In genomic region chr10:71778903-71779302, GRCm38 (mm10) we compare ENCODE assay signal across 24 mouse cellular contexts.
"Had no signal": no experiment of that assay in that cellular context is flagged by ENCODE, and none has a peak within 500 bp of the region (broad histone marks: within the 10 kb centered on the region; RNA-seq: fewer than 3 reads in every experiment).

No protein-coding gene starts in this region.

- H3K9ac ChIP-seq: embryonic facial prominence, embryonic 12.5 days; embryonic facial prominence, embryonic 13.5 days; embryonic facial prominence, embryonic 15.5 days; forebrain, embryonic 12.5 days; forebrain, embryonic 13.5 days; forebrain, embryonic 15.5 days; forebrain, postnatal 0 days had no signal

- H3K27ac ChIP-seq: embryonic facial prominence, embryonic 10.5 days; embryonic facial prominence, embryonic 12.5 days; embryonic facial prominence, embryonic 13.5 days; embryonic facial prominence, embryonic 15.5 days; forebrain, embryonic 10.5 days; forebrain, embryonic 12.5 days; forebrain, embryonic 13.5 days; forebrain, embryonic 15.5 days; gastrocnemius, adult 2 months; heart, adult 2 months; heart, embryonic 10.5 days had no signal

- H3K4me3 ChIP-seq: embryonic facial prominence, embryonic 10.5 days; embryonic facial prominence, embryonic 12.5 days; embryonic facial prominence, embryonic 13.5 days; embryonic facial prominence, embryonic 15.5 days; erythroblast, embryonic 14.5 days; forebrain, embryonic 10.5 days; forebrain, embryonic 12.5 days; forebrain, embryonic 13.5 days; forebrain, embryonic 15.5 days; gastrocnemius, adult 2 months; heart, adult 2 months; heart, embryonic 10.5 days had no signal

- DNase-seq: cerebellum, adult 9-11 months; cerebellum, postnatal 10 days; cerebellum, postnatal 14 days; cerebellum, postnatal 25 days; cerebellum, postnatal 36 days; embryo, embryonic 11 days; forebrain, postnatal 0 days; gastrocnemius, adult 2 months; gastrocnemius, postnatal 10 days; gastrocnemius, postnatal 14 days; gastrocnemius, postnatal 25 days; gastrocnemius, postnatal 36 days; heart, adult 18-20 months; heart, adult 2 months had no signal

- H3K4me1 ChIP-seq: embryonic facial prominence, embryonic 10.5 days; embryonic facial prominence, embryonic 12.5 days; embryonic facial prominence, embryonic 13.5 days; embryonic facial prominence, embryonic 15.5 days; forebrain, embryonic 10.5 days; forebrain, embryonic 12.5 days; forebrain, embryonic 13.5 days; forebrain, embryonic 15.5 days; heart, embryonic 10.5 days had no signal

- H3K36me3 ChIP-seq: embryonic facial prominence, embryonic 10.5 days; embryonic facial prominence, embryonic 12.5 days; embryonic facial prominence, embryonic 13.5 days; embryonic facial prominence, embryonic 15.5 days; forebrain, embryonic 10.5 days; forebrain, embryonic 12.5 days; forebrain, embryonic 15.5 days; heart, embryonic 10.5 days had no signal

- H3K9me3 ChIP-seq: embryonic facial prominence, embryonic 10.5 days; embryonic facial prominence, embryonic 12.5 days; embryonic facial prominence, embryonic 13.5 days; embryonic facial prominence, embryonic 15.5 days; forebrain, embryonic 10.5 days; forebrain, embryonic 12.5 days; forebrain, embryonic 13.5 days; forebrain, embryonic 15.5 days; heart, embryonic 10.5 days had no signal
